Mouse (Mus musculus) neural tube, embryonic 13.5 days (tissue): Measurements from ENCODE around the gene Tnfrsf1a. TPM values are rescaled to one million over a fixed set of nuclear protein-coding genes. Genes with fewer than 3 reads are reported as not detected.

ENCODE experiments used
- ATAC-seq: fragments of 200-750 bp; cut with Nextera tagmentation; 2 replicates; pipeline ENCODE4 v1.8.0; 2017; ENCODE audit warnings: low read depth, mild to moderate bottlenecking, moderate TSS enrichment, moderate library complexity
- H3K27ac ChIP-seq: fragments of 300-500 bp; sonication (generic); replicated peaks from 2 replicates; pipeline ENCODE4 v1.5.1; 2015; ENCODE audit warnings: moderate library complexity, mild to moderate bottlenecking, inconsistent platforms
- H3K27me3 ChIP-seq: fragments of 300-500 bp; sonication (generic); 2 replicates; pipeline ENCODE4 v1.6.1; 2015; ENCODE audit warnings: mild to moderate bottlenecking, inconsistent platforms
- H3K36me3 ChIP-seq: fragments of 300-500 bp; sonication (generic); 2 replicates; pipeline ENCODE4 v1.6.1; 2015; ENCODE audit warnings: mild to moderate bottlenecking, inconsistent platforms
- H3K4me1 ChIP-seq: fragments of 300-500 bp; sonication (generic); replicated peaks from 2 replicates; pipeline ENCODE4 v1.6.1; 2015; ENCODE audit warnings: inconsistent platforms
- H3K4me2 ChIP-seq: fragments of 300-500 bp; sonication (generic); 2 replicates; pipeline ENCODE4 v1.6.1; 2015; ENCODE audit warnings: inconsistent platforms, mild to moderate bottlenecking, moderate library complexity
- H3K4me3 ChIP-seq: fragments of 300-500 bp; sonication (generic); 2 replicates; pipeline ENCODE4 v1.5.1; 2015; ENCODE audit warnings: mild to moderate bottlenecking, inconsistent platforms
- H3K9ac ChIP-seq: fragments of 300-500 bp; sonication (generic); 2 replicates; pipeline ENCODE4 v1.6.1; 2015; ENCODE audit warnings: moderate library complexity, mild to moderate bottlenecking, inconsistent platforms
- H3K9me3 ChIP-seq: fragments of 300-500 bp; sonication (generic); 2 replicates; pipeline ENCODE4 v1.6.1; 2016; ENCODE audit warnings: inconsistent platforms
- WGBS: fragments of 180-500 bp; shearing (Covaris S2); methylation state at CpG from one replicate; pipeline ENCODE4 v1.1.7; 2015; 5-methylcytosine and 5-hydroxymethylcytosine counted together
- polyA plus RNA-seq: library from polyadenylated mRNA; unstranded; fragments of >200 nt; fragmentation: Nextera tagmentation; extraction: Ambion mirVana; gene quantifications from 2 replicates; pipeline ENCODE4 v1.2.1, GENCODE M21; 2015

The Tnfrsf1a gene
- polyA plus RNA-seq, 1 experiment from 2014 or later, result 17.5 TPM

GRCm38 (mm10) chr6:125313546-125314230 is 35.5 kb upstream of the Tnfrsf1a start, which contains the start of gene Ltbr:
Gene Ltbr, minus strand, starts transcription at chr6:125313885.
- 2% methylated on average over 41 of the region's 46 CpGs for WGBS

GRCm38 (mm10) chr6:125314231-125314563 is 35.0 kb upstream of the Tnfrsf1a start:
- Histone ChIP-seq H3K9ac (peak overlapping the region; percentile 72), H3K27me3 (peaks cover 7% of the 10 kb centered on the region; the same call in 1 of the 2 replicates), H3K4me3 (peak overlapping the region; percentile 39), H3K36me3 (no peaks in the 10 kb centered on the region), H3K9me3 (no peaks in the 10 kb centered on the region), H3K27ac (no peak overlapping the region), H3K4me2 (peak overlapping the region; percentile 54), H3K4me1 (peaks cover 25% of the 10 kb centered on the region)
- peak; percentile 51 for ATAC-seq
- 66% methylated on average over 7 of the region's 7 CpGs for WGBS

More at GRCm38 (mm10) chr6:125313546-125314230, 35.5 kb upstream of the Tnfrsf1a start, which contains the start of gene Ltbr:
- Histone ChIP-seq H3K9ac (peak within 1 kb of the TSS; percentile 72), H3K27me3 (0 out of 2 replicates have a peak, but pooled peaks cover 4% of the 10 kb centered on the region), H3K9me3 (no peaks in the 10 kb centered on the region), H3K27ac (no peak within 1 kb of the TSS; the same call in 1 of the 2 replicates), H3K4me3 (peak within 1 kb of the TSS; percentile 39), H3K4me1 (peaks cover 31% of the 10 kb centered on the region), H3K36me3 (no peaks in the 10 kb centered on the region), H3K4me2 (peak within 1 kb of the TSS; percentile 54)
- peak; percentile 71 for ATAC-seq

- H3K4me1 ChIP-seq, result peaks cover 23% of the 10 kb centered on the region
- 72% methylated on average over 6 of the region's 6 CpGs for WGBS
- no peak overlapping the region for H3K4me3 ChIP-seq
- no peak overlapping the region for H3K4me2 ChIP-seq
- H3K27ac ChIP-seq, result no peak overlapping the region
- H3K27me3 ChIP-seq, result peaks cover 12% of the 10 kb centered on the region
- ATAC-seq, result no peak
- no peaks in the 10 kb centered on the region for H3K36me3 ChIP-seq
- no peak overlapping the region for H3K9ac ChIP-seq
- H3K9me3 ChIP-seq, result no peaks in the 10 kb centered on the region
Measured at GRCm38 (mm10) chr6:125314746-125315145, 34.4 kb upstream of the Tnfrsf1a start.

GRCm38 (mm10) chr6:125317077-125317476 is 32.1 kb upstream of the Tnfrsf1a start:
- H3K4me1 ChIP-seq, result peaks cover 23% of the 10 kb centered on the region
- ATAC-seq, result no peak
- H3K27ac ChIP-seq, result no peak overlapping the region
- H3K27me3 ChIP-seq, result peaks cover 35% of the 10 kb centered on the region
- no peak overlapping the region for H3K9ac ChIP-seq
- no peak overlapping the region for H3K4me3 ChIP-seq
- no peaks in the 10 kb centered on the region for H3K9me3 ChIP-seq
- H3K4me2 ChIP-seq, result no peak overlapping the region
- 70% methylated on average over 7 of the region's 7 CpGs for WGBS
- no peaks in the 10 kb centered on the region for H3K36me3 ChIP-seq

- H3K9me3 ChIP-seq, result no peaks in the 10 kb centered on the region
- H3K4me3 ChIP-seq, result no peak overlapping the region
- H3K27me3 ChIP-seq, result peaks cover 53% of the 10 kb centered on the region
- no peak for ATAC-seq
- H3K4me2 ChIP-seq, result no peak overlapping the region
- 67% methylated on average over 15 of the region's 15 CpGs for WGBS
- no peaks in the 10 kb centered on the region for H3K36me3 ChIP-seq
- H3K27ac ChIP-seq, result no peak overlapping the region
- no peak overlapping the region for H3K9ac ChIP-seq
- H3K4me1 ChIP-seq, result peaks cover 3% of the 10 kb centered on the region
Measured at GRCm38 (mm10) chr6:125318981-125319918, 29.9 kb upstream of the Tnfrsf1a start.

GRCm38 (mm10) chr6:125319919-125320296 is 29.3 kb upstream of the Tnfrsf1a start:
- H3K9ac ChIP-seq, result no peak overlapping the region
- H3K27me3 ChIP-seq, result peaks cover 53% of the 10 kb centered on the region
- no peaks in the 10 kb centered on the region for H3K9me3 ChIP-seq
- H3K4me3 ChIP-seq, result no peak overlapping the region
- no peak for ATAC-seq
- no peak overlapping the region for H3K4me2 ChIP-seq
- no peaks in the 10 kb centered on the region for H3K36me3 ChIP-seq
- no peaks in the 10 kb centered on the region; the same call in 1 of the 2 replicates for H3K4me1 ChIP-seq
- no peak overlapping the region for H3K27ac ChIP-seq

- Histone ChIP-seq H3K9me3 (no peaks in the 10 kb centered on the region), H3K4me3 (no peak within 1 kb of the TSS), H3K4me2 (no peak within 1 kb of the TSS), H3K9ac (no peak within 1 kb of the TSS), H3K4me1 (no peaks in the 10 kb centered on the region; the same call in 1 of the 2 replicates), H3K36me3 (no peaks in the 10 kb centered on the region), H3K27ac (no peak within 1 kb of the TSS), H3K27me3 (peaks cover 53% of the 10 kb centered on the region)
- ATAC-seq, result no peak
- WGBS, result 89% methylated on average over 1 of the region's 1 CpGs
Measured at GRCm38 (mm10) chr6:125320323-125320722, 28.8 kb upstream of the Tnfrsf1a start, which contains the start of gene Scnn1a. Gene Scnn1a, plus strand, starts transcription at chr6:125320659.

- H3K9me3 ChIP-seq, result no peaks in the 10 kb centered on the region
- H3K27ac ChIP-seq, result no peak overlapping the region
- no peak overlapping the region for H3K4me3 ChIP-seq
- no peak for ATAC-seq
- H3K4me2 ChIP-seq, result no peak overlapping the region
- H3K36me3 ChIP-seq, result no peaks in the 10 kb centered on the region
- H3K9ac ChIP-seq, result no peak overlapping the region
- H3K27me3 ChIP-seq, result peaks cover 50% of the 10 kb centered on the region
- H3K4me1 ChIP-seq, result no peaks in the 10 kb centered on the region; the same call in 1 of the 2 replicates
- 7% methylated on average over 26 of the region's 26 CpGs for WGBS
Measured at GRCm38 (mm10) chr6:125321114-125321855, 27.9 kb upstream of the Tnfrsf1a start.

- Histone ChIP-seq H3K36me3 (no peaks in the 10 kb centered on the region), H3K4me1 (no peaks in the 10 kb centered on the region; the same call in 1 of the 2 replicates), H3K9me3 (no peaks in the 10 kb centered on the region), H3K4me2 (no peak overlapping the region), H3K9ac (no peak overlapping the region), H3K27me3 (peaks cover 50% of the 10 kb centered on the region), H3K27ac (no peak overlapping the region), H3K4me3 (no peak overlapping the region)
- WGBS, result 60% methylated on average over 13 of the region's 13 CpGs
- ATAC-seq, result no peak
Measured at GRCm38 (mm10) chr6:125322794-125323193, 26.4 kb upstream of the Tnfrsf1a start.

GRCm38 (mm10) chr6:125323547-125323946 is 25.6 kb upstream of the Tnfrsf1a start:
- Histone ChIP-seq H3K9me3 (no peaks in the 10 kb centered on the region), H3K9ac (no peak overlapping the region), H3K4me3 (no peak overlapping the region), H3K27me3 (peaks cover 50% of the 10 kb centered on the region), H3K4me1 (no peaks in the 10 kb centered on the region; the same call in 1 of the 2 replicates), H3K36me3 (no peaks in the 10 kb centered on the region), H3K27ac (no peak overlapping the region), H3K4me2 (no peak overlapping the region)
- 68% methylated on average over 6 of the region's 6 CpGs for WGBS
- ATAC-seq, result no peak

- Histone ChIP-seq H3K9me3 (no peaks in the 10 kb centered on the region), H3K9ac (no peak overlapping the region), H3K4me2 (no peak overlapping the region), H3K36me3 (no peaks in the 10 kb centered on the region), H3K4me1 (peaks cover 2% of the 10 kb centered on the region), H3K4me3 (no peak overlapping the region), H3K27ac (no peak overlapping the region), H3K27me3 (peaks cover 36% of the 10 kb centered on the region)
- 72% methylated on average over 6 of the region's 6 CpGs for WGBS
- ATAC-seq, result no peak
Measured at GRCm38 (mm10) chr6:125325337-125325736, 23.8 kb upstream of the Tnfrsf1a start.
